Mouse (Mus musculus): ENCODE results near the gene Stx5a. TPM values are rescaled to one million over a fixed set of nuclear protein-coding genes. Genes with fewer than 3 reads are reported as not detected.
A peak's percentile ranks its signal among the peaks of the same experiment; 100 is the strongest.

The Stx5a gene
- total RNA-seq, 2 experiments from 2014 or later, result 59.1 to 60.5 TPM

DNA sequence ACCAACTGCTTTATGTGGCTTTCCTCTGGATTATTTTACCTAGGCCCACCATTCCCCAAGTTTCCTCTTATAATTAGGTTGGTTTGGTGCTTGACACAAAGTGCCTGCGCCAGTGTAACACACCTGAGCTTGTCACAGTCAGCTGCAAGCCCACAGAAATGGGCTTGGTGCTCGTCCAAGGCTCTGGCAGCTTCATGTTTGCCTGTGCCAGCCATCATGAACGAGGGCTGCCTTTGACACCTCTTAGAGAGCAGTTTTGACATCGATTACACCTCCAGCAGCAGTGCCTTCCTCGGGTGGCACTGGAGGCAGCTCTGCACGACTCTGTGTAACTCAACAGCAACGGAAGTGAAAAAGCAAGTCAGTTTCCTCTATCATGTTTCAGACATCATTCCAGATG, 49.0 kb downstream of the Stx5a start:
- no peak for DNase-seq (ENCODE audit: low spot score in 2 of 2)

DNA sequence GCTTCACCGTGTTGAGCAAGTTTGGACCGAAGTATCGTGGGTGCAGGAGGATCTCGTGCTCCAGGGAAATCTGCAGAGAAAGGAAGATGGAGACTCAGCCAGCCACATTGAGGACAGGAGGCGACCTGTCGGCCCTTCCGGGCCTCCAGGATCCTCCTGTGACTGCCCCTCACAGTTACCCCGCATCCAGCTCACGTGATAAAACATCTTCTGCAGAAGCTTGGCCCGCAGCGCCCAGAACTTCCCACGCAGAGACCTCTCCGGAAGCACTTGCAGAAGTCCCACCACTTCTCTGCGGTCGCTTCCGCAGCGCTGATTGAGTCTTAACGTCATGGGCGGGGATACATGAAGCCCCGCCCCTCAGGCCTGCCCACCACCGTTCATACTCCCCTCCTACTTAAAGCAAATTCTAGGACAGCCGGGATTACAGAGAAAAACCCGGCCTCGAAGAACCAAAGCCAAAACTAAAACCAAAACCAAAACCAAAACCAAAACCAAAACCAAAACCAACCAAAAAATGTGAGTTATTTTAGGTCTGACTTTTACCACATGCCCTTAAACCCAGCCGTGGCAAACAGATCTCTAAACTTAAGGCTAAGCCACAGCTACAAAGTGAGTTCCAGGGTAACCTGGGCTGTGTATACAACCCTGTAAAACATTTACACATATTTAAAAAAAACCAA, 57.2 kb downstream of the Stx5a start, which contains the start of gene Polr2g:
Polr2g (minus strand) TSS at position 314 of the 683 bp plus-strand sequence.
- peak; percentile 79 to 86 for DNase-seq (ENCODE audit: low spot score in 2 of 2)

DNA sequence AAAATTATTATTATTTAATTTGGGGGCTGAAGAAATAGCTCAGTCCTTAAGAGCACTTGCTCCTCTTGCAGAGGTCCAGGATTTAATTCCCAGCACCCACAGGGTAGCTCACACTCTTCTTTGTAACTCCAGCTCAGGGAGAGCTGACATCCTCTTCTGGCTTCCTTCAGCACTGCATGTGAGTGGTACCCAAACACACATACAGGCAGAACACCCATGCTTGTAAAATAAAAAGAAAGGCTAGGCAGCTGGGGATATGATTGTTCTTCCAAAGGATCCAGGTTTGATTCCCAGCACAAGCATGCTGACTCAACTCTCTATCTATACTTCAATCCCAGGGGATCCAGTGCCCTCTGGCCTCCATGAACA, 57.7 kb downstream of the Stx5a start:
- DNase-seq (ENCODE audit: low spot score in 2 of 2), result no peak

DNA sequence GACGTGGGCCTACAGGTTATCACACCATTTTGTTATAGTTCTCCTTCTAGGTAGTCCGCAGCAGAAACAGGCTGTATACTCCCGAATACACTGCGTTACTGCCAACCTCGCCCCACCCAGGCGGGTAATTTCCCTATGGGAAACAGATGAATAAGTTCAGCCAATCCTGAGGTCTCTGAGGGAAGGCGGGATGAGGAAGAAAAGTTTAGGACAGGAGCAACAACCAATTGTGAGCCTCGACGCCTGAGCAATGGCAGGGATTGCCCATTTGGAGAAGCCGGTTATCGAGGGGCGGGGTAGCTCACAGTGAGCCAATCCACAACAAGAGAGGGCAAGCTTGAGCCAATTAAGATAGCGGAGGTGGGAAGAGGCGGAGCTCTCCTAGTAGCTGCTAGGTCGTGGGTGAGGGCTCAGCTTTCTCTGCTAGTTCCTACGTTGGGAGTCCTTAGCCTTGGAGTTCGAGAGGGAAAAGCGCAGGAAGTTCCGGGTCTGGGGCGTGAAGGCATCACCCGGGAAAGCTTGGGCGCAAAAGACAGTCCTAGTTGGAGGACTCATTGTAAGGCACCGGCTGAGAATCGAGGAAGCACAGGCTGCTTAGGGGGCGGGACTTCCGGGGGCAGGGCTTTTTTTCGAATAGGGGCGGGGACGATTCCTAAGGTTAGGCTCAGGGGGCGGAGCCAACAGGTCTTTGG, 61.1 kb downstream of the Stx5a start, which contains the start of gene Zbtb3:
Zbtb3 (plus strand) TSS at position 426 of the 692 bp plus-strand sequence.
- peak; percentile 72 to 88 for DNase-seq (ENCODE audit: low spot score in 2 of 2)

DNA sequence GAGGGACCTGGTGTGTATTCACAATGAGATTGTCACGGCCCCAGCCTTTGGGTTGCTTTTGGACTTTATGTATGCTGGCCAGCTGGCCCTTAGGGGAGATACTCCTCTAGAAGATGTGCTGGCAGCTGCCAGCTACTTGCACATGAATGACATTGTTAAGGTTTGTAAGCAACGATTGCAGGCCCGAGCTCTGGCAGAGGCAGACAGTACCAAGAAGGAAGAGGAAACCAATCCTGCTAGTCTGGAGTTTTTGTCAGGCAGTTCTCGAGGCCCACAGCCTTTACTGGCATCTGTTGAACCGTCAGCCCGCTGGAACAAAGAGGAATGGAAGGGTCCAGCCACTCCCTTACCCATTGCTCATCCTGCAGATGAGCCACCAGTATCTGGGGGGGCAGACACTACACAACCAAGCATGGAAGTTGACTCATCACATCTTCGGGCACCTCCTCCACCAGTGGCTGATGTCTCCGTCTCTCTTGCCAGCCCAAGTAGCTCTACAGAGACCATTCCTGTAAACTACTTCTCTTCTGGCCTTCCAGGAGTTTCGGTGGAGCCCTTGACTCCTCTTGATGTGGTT, 62.1 kb downstream of the Stx5a start:
- no peak for DNase-seq (ENCODE audit: low spot score in 2 of 2)

DNA sequence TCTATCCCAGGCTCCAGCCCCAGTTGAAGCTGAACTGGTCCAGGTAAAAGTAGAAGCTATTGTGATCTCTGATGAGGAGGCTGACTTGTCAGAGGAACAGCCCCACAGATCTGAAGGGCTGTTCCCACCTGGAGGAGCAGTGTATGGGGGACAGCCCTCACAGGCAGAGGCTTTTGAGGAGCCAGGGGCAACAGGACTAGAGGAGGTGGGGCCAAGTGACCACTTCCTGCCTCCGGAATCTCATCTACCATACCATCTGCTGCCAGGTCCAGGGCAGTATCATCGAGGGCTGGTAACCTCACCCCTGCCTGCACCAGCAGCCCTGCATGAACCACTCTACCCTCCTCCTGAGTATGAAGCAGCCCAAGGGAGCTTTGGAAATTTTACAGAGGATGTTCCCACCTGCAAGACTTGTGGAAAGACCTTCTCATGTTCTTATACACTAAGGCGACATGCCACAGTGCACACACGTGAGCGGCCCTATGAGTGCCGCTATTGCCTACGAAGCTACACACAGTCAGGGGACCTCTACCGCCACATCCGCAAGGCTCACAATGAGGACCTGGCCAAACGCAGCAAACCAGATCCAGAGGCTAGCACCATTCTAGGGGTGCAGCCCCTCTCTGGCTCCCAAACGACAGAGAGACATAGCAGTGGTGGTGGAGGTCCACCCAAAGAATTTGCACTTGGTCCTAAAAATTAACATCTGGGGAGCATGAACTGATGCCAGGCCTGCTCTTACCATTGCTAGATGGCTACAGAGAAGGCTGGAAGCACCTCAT, 62.9 kb downstream of the Stx5a start:
- no peak for DNase-seq (ENCODE audit: low spot score in 2 of 2)

Small RNA genes lying within 50 kb of the gene (microRNA-seq; reads per million reads assigned to microRNA genes)
- not detected for gene Mir6992

Other genes starting within 250 kb of the Stx5a start
- gene Slc22a8, start 150.2 kb upstream of the Stx5a start, total RNA-seq (2021), result not detected
- gene Slc22a6, start 123.4 kb upstream of the Stx5a start, total RNA-seq (2021), result not detected
- under 1 TPM; 0.05 to 0.10 TPM for gene Chrm1, start 77.6 kb upstream of the Stx5a start, total RNA-seq (2021)
- 10 to 100 TPM; 42.4 to 43.8 TPM for gene Slc3a2, start 18.0 kb upstream of the Stx5a start, total RNA-seq (2021)
- 10 to 100 TPM; 34.5 to 35.1 TPM for gene Wdr74, start 5.6 kb upstream of the Stx5a start, total RNA-seq (2021)
- gene 1700092M07Rik, start 695 bp upstream of the Stx5a start, total RNA-seq (2021), result 1 to 10 TPM in 1 of 2 experiments, not detected in 1; 2.5 TPM
- 10 to 100 TPM; 70.4 to 80.5 TPM for gene Nxf1, start 15.7 kb downstream of the Stx5a start, total RNA-seq (2021)
- 10 to 100 TPM; 71.4 to 85.6 TPM for gene Tmem223, start 29.6 kb downstream of the Stx5a start, total RNA-seq (2021)
- gene Tmem179b, start 33.1 kb downstream of the Stx5a start, total RNA-seq (2021), result 10 to 100 TPM; 19.3 to 21.9 TPM
- gene Taf6l, start 45.0 kb downstream of the Stx5a start, total RNA-seq (2021), result 10 to 100 TPM; 15.5 to 16.9 TPM
- gene Polr2g, start 57.2 kb downstream of the Stx5a start, total RNA-seq (2021), result 10 to 100 TPM; 61.0 to 65.4 TPM
- gene Zbtb3, start 61.1 kb downstream of the Stx5a start, total RNA-seq (2021), result 1 to 10 TPM; 1.4 to 1.5 TPM
- gene Ttc9c, start 77.9 kb downstream of the Stx5a start, total RNA-seq (2021), result 10 to 100 TPM; 19.9 to 22.9 TPM
- 10 to 100 TPM; 61.3 to 71.0 TPM for gene Hnrnpul2, start 78.6 kb downstream of the Stx5a start, total RNA-seq (2021)
- under 1 TPM in 1 of 2 experiments, not detected in 1; 0.67 TPM for gene AC129217.1, start 88.4 kb downstream of the Stx5a start, total RNA-seq (2021)
- gene Bscl2, start 96.1 kb downstream of the Stx5a start, total RNA-seq (2021), result 10 to 100 TPM; 22.1 to 24.2 TPM
- gene Gng3, start 97.8 kb downstream of the Stx5a start, total RNA-seq (2021), result under 1 TPM; 0.17 to 0.26 TPM
- 10 to 100 TPM; 18.7 to 22.9 TPM for gene Lrrn4cl, start 109.4 kb downstream of the Stx5a start, total RNA-seq (2021)
- 100 to 1,000 TPM; 149 to 158 TPM for gene Ubxn1, start 130.1 kb downstream of the Stx5a start, total RNA-seq (2021)
- 10 to 100 TPM; 48.1 to 49.3 TPM for gene Uqcc3, start 139.5 kb downstream of the Stx5a start, total RNA-seq (2021)
- gene Lbhd1, start 142.3 kb downstream of the Stx5a start, total RNA-seq (2021), result 10 to 100 TPM in 1 of 2 experiments, 1 to 10 TPM in 1; 2.4 to 11.4 TPM
- gene Gm49403, start 142.5 kb downstream of the Stx5a start, total RNA-seq (2021), result not detected
- 10 to 100 TPM; 30.0 to 30.9 TPM for gene 1810009A15Rik, start 147.4 kb downstream of the Stx5a start, total RNA-seq (2021)
- gene Gm49416, start 147.5 kb downstream of the Stx5a start, total RNA-seq (2021), result 1 to 10 TPM; 1.5 to 2.9 TPM
- gene Ints5, start 151.6 kb downstream of the Stx5a start, total RNA-seq (2021), result 10 to 100 TPM; 19.0 to 20.1 TPM
- 10 to 100 TPM; 74.2 to 77.0 TPM for gene Ganab, start 156.7 kb downstream of the Stx5a start, total RNA-seq (2021)
- gene B3gat3, start 179.0 kb downstream of the Stx5a start, total RNA-seq (2021), result 10 to 100 TPM; 29.6 to 31.6 TPM
- 1 to 10 TPM; 4.4 to 4.9 TPM for gene Rom1, start 187.9 kb downstream of the Stx5a start, total RNA-seq (2021)
- 10 to 100 TPM; 24.3 to 26.7 TPM for gene Eml3, start 188.1 kb downstream of the Stx5a start, total RNA-seq (2021)
- gene Mta2, start 200.5 kb downstream of the Stx5a start, total RNA-seq (2021), result 10 to 100 TPM; 61.1 to 69.8 TPM
- gene Tut1, start 212.4 kb downstream of the Stx5a start, total RNA-seq (2021), result 10 to 100 TPM; 12.7 to 14.9 TPM
- 100 to 1,000 TPM; 704 to 748 TPM for gene Eef1g, start 225.6 kb downstream of the Stx5a start, total RNA-seq (2021)
- 100 to 1,000 TPM; 377 to 414 TPM for gene Ahnak, start 247.9 kb downstream of the Stx5a start, total RNA-seq (2021)